Mouse (Mus musculus) midbrain, embryonic 15.5 days (tissue): ENCODE measurements around the gene Kmt2b. TPM values are rescaled to one million over a fixed set of nuclear protein-coding genes. Genes with fewer than 3 reads are reported as not detected.

Experiments used
- ATAC-seq: fragments of 200-750 bp; cut with Nextera tagmentation; replicated peaks from 2 replicates; pipeline ENCODE4 v1.8.0; 2017; ENCODE audit warnings: moderate TSS enrichment
- H3K27ac ChIP-seq: fragments of 300-500 bp; sonication (generic); 2 replicates; pipeline ENCODE4 v1.5.1; 2015; ENCODE audit warnings: mild to moderate bottlenecking, inconsistent platforms
- H3K27me3 ChIP-seq: fragments of 300-500 bp; sonication (generic); replicated peaks from 2 replicates; pipeline ENCODE4 v1.6.1; 2015; ENCODE audit warnings: inconsistent platforms
- H3K36me3 ChIP-seq: fragments of 300-500 bp; sonication (generic); replicated peaks from 2 replicates; pipeline ENCODE4 v1.6.1; 2015; ENCODE audit warnings: inconsistent platforms
- H3K4me1 ChIP-seq: fragments of 300-500 bp; sonication (generic); 2 replicates; pipeline ENCODE4 v1.6.1; 2015; ENCODE audit warnings: inconsistent platforms
- H3K4me2 ChIP-seq: fragments of 300-500 bp; sonication (generic); 2 replicates; pipeline ENCODE4 v1.6.1; 2015; ENCODE audit warnings: inconsistent platforms, mild to moderate bottlenecking, moderate library complexity
- H3K4me3 ChIP-seq: fragments of 300-500 bp; sonication (generic); 2 replicates; pipeline ENCODE4 v1.5.1; 2015; ENCODE audit warnings: mild to moderate bottlenecking, inconsistent platforms
- H3K9ac ChIP-seq: fragments of 300-500 bp; sonication (generic); 2 replicates; pipeline ENCODE4 v1.6.1; 2015; ENCODE audit warnings: mild to moderate bottlenecking, inconsistent platforms
- H3K9me3 ChIP-seq: fragments of 300-500 bp; sonication (generic); 2 replicates; pipeline ENCODE4 v1.6.1; 2016; ENCODE audit warnings: inconsistent platforms
- WGBS: fragments of 180-500 bp; shearing (Covaris S2); methylation state at CpG from one replicate; pipeline ENCODE4 v1.1.7; 2015; ENCODE audit warnings: mixed read lengths; 5-methylcytosine and 5-hydroxymethylcytosine counted together
- polyA plus RNA-seq: library from polyadenylated mRNA; unstranded; fragments of >200 nt; fragmentation: Nextera tagmentation; extraction: Ambion mirVana; gene quantifications from 2 replicates; pipeline ENCODE4 v1.2.1, GENCODE M21; 2015

The Kmt2b gene
- polyA plus RNA-seq, 1 experiment from 2014 or later = 12.1 TPM

DNA sequence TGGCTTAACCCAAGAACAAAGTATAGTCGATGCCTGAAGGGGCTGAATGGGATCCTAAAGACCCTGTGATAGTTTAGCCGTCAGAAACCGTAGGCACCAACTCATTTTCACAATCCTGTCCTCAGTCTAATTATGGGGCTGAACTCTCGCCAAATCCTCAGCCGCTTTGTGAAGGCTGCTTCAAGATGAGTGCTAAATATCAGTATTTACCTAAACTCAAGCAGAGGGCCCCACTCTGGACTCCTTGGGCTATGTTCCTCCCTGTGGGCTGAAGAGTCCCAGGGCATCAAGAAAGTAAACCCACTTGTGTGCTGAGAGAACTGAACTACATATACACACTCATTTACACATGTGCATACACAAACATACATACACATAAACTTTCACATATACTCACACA, 8.3 kb upstream of the Kmt2b start:
- 76% methylated on average over 5 of the region's 5 CpGs for WGBS
- Histone ChIP-seq H3K9me3 (no peaks in the 10 kb centered on the region), H3K4me3 (no peak overlapping the region), H3K27me3 (no peaks in the 10 kb centered on the region), H3K9ac (no peak overlapping the region), H3K36me3 (no peaks in the 10 kb centered on the region), H3K4me1 (peaks cover 13% of the 10 kb centered on the region), H3K27ac (no peak overlapping the region), H3K4me2 (no peak overlapping the region)
- no peak for ATAC-seq

DNA sequence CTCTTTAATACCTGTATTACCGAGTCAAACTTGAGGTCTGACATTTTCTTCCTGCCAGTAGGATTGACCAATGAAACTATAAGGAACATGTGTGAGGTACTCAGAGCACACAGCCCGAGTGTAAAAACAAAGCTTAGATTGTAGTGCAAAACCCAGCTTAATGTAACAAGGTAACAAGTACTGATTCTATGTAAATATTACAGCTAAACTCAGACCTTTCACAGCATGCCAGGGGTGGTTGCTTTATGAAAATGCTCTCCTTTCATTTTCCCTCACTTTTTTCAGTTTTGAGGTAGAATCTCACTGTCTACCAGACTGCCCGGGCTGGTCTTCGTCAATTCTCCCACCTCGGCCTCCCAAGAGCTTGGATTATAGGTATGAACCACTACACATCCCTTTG, 7.6 kb upstream of the Kmt2b start:
- Histone ChIP-seq H3K27me3 (no peaks in the 10 kb centered on the region), H3K9me3 (no peaks in the 10 kb centered on the region), H3K9ac (no peak overlapping the region), H3K4me2 (no peak overlapping the region), H3K36me3 (no peaks in the 10 kb centered on the region), H3K27ac (no peak overlapping the region), H3K4me3 (no peak overlapping the region), H3K4me1 (peaks cover 13% of the 10 kb centered on the region)
- no peak for ATAC-seq
- 81% methylated on average over 5 of the region's 5 CpGs for WGBS

DNA sequence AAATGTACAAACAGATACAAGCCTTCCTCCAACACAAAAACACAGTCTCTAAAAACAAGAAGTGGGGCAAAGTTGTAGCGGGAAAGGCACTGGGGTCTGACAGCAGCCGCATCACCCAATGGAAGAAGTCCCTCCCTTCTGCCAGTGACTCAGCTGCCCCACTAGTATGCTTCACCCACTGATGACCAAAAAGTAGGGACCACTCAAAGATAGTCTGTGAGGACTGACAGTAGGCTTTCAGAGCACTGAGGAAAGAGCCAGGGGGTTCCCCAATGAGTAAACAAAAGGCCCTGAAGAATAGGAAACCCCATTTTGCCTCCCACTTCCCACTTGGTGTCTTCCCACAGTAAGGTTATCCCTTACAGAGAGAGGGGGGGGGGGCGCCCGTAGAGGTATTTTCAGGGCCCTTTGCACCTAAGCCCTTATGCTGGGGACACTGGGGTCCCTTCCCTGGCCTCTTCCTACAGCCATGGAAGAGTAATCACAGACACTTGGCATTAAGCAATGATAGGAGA, 6.0 kb upstream of the Kmt2b start:
- H3K4me3 ChIP-seq = no peak overlapping the region
- ATAC-seq = no peak
- no peaks in the 10 kb centered on the region for H3K36me3 ChIP-seq
- no peak overlapping the region for H3K9ac ChIP-seq
- H3K27ac ChIP-seq = no peak overlapping the region
- no peaks in the 10 kb centered on the region for H3K9me3 ChIP-seq
- 64% methylated on average over 4 of the region's 4 CpGs for WGBS
- peaks cover 5% of the 10 kb centered on the region for H3K4me1 ChIP-seq
- H3K4me2 ChIP-seq = no peak overlapping the region
- H3K27me3 ChIP-seq = no peaks in the 10 kb centered on the region

DNA sequence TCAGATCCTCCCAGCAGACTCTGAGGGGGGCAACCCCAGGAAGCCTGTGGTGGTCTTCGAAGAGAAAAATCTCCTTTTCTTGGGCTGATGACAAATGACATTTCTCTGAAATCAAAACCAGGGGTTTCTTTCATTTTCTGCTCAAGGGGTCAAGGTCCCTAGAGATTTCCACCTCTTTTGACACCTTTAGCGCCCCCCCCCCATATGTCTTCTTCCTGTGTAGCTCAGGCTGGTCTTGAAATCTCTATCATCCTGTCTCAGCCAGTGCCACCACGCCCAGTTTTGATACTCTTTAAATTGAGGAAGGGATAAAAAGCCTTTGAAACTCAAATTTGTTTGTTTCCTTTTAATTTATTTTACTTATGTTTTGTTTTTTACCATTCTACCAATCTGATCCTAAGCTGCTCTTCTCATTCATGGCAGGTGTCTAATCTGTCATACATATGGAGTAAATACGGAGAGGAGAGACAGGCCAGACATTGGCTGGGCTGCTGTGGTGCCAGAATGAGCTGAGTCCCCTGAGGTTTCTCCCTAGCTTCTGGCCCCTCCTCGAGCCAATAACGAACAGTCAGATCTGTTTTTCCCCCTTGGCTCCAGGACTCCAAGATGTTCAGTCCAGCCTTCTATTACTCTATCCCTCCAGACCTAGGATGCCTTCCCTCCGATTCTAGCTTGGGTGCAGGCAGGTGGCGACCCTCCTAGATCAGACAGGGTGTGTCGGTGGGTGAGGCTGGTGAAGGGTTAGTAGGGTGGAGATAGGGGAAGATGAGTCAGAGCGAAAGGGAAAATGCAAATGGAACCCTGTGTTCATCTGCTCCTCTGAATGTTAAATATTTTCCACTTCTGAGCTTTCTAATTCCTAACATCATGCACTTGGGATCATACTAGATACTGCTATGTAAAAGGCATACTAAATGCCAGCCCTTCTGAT, 5.3 kb upstream of the Kmt2b start:
- 64% methylated on average over 10 of the region's 10 CpGs for WGBS
- H3K4me3 ChIP-seq = no peak overlapping the region
- no peak overlapping the region for H3K4me2 ChIP-seq
- H3K27ac ChIP-seq = no peak overlapping the region
- H3K9me3 ChIP-seq = no peaks in the 10 kb centered on the region
- H3K27me3 ChIP-seq = no peaks in the 10 kb centered on the region
- H3K9ac ChIP-seq = no peak overlapping the region
- ATAC-seq = no peak
- H3K36me3 ChIP-seq = no peaks in the 10 kb centered on the region
- peaks cover 6% of the 10 kb centered on the region for H3K4me1 ChIP-seq

DNA sequence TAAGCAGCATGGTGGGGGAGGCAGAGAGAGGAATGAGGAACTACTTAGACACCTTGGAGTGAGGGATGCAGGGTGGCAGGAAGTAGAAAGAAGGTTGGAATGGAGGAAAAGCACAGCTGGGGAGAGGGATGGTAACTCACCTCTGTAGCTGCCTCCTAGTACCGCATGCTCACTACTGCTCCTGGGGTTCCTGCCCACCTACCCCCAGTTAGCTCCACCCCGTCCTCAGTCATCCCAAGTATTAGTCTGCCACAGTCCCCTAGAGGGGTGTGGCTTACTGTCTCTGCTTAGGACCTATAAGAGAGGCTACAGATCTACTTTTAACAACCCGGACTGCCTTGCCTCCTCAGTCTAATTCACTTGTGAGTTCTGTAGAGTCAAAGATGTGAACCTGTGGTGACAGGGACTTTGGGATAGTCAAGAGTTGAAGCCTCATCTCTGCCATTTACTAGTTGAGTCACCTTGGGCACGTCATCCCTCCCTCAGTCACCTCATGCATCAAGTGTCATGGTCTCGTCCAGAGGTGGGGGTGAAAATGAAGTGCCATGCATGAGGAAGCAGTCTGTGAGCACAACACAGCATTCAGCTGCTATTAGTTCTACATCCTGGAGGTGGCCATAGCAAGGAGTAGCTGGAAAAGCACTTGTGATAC, 4.4 kb upstream of the Kmt2b start:
- Histone ChIP-seq H3K4me2 (no peak overlapping the region), H3K4me3 (no peak overlapping the region), H3K27me3 (no peaks in the 10 kb centered on the region), H3K9me3 (no peaks in the 10 kb centered on the region), H3K27ac (no peak overlapping the region), H3K4me1 (peaks cover 6% of the 10 kb centered on the region), H3K9ac (no peak overlapping the region), H3K36me3 (no peaks in the 10 kb centered on the region)
- WGBS = 58% methylated on average over 5 of the region's 5 CpGs
- ATAC-seq = no peak

DNA sequence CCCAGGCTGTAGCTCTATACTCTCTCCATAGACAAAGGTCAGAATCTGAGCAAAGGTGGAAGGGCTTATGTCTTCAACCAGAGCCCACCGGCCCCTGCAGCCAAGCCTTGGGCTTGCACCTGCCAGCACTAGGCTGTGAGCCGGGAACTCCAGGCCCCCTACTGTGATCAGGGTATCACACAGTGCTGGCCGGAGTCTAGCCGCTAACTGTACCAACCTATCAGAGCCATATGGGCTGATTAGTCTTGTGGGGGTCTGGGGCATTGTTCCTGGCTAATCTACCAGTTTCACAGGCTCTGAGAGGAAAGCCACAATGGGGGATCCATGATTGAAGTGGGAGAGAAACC, 3.1 kb upstream of the Kmt2b start:
- H3K27me3 ChIP-seq = no peaks in the 10 kb centered on the region
- H3K4me2 ChIP-seq = no peak overlapping the region
- 32% methylated on average over 4 of the region's 4 CpGs for WGBS
- no peak overlapping the region for H3K4me3 ChIP-seq
- no peaks in the 10 kb centered on the region for H3K9me3 ChIP-seq
- H3K36me3 ChIP-seq = no peaks in the 10 kb centered on the region
- peaks cover 18% of the 10 kb centered on the region for H3K4me1 ChIP-seq
- ATAC-seq = no peak
- H3K9ac ChIP-seq = no peak overlapping the region
- H3K27ac ChIP-seq = no peak overlapping the region

DNA sequence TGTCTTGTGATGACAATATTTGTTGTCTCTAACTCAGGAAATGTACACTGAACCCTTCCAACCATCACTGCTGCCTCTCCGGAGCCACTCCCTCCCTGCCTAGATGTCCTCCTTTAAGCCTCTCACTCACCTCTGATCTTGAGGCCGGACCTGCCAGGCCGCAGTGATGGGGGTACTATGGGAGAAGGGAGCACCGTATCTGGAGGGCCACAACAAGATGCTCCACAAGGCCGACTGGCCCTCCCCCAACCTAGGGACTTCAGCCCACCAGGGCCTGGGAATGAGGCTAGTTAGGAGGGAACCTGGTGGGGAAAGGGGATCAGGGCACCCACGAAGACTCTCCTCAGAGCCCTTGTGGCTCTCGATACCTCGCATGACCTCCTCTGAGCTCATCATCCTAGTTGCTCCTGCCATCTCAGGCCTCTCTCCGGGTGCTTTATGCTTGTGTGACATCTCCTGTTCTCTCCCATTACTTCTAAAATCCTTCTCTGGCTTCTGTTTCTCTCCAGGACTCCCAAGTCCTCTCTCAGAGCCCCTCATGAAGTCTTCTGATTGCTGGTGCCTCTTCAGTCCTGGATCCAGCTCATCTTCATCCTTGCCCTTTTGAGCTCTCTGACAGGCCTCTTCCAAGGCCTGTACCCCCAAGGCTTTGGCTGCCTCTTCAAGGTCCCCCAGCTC, 2.5 kb upstream of the Kmt2b start:
- ATAC-seq = no peak
- no peak overlapping the region for H3K9ac ChIP-seq
- 82% methylated on average over 9 of the region's 9 CpGs for WGBS

DNA sequence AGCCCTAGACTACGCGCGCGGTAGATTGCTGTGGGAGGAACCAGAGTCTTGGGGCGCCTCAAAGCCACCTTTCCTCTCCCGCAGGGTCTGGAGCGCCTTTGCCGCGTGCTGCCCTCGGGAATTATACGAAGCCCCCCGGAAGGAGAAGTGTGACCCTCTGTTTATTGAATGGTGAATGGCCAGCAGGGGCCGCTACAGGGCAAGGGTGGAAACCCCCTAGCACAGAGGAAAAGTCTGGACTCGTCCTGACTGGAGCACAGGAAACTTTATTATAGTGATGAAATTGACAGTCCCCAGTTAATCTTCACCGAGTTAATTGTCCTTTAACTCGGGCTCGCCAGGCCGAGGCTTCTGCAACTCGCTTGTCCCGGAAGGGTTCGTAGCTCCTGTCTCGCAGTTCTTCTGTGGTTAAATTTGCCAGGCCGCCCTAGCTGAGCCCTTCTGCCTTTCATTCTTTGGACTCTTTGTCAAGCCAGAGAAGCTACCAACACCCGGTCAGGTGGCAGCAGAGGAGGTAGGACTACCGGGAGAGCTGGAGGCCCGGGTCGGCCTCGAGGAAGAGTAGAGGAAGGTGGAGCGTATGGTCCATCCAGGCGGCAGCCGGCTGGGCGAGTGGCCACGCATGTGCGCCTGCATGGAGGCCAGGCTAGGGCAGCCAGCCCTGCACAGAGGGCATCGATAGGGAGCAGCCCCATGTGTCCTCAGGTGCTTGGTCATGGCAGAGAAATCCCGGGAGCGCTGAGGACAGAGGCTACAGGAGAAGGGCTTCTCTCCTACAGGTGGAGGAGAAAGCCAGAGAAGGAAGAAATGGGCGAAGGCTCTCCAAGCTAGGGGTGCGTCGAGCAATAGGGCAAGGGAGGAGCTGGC, 1.1 kb upstream of the Kmt2b start:
- Histone ChIP-seq H3K36me3 (peaks cover 11% of the 10 kb centered on the region; the same call in 1 of the 2 replicates), H3K4me2 (peak overlapping the region; percentile 78), H3K27me3 (no peaks in the 10 kb centered on the region), H3K9me3 (no peaks in the 10 kb centered on the region), H3K4me1 (peaks cover 21% of the 10 kb centered on the region), H3K9ac (peak overlapping the region; percentile 83), H3K27ac (peak overlapping the region; percentile 90), H3K4me3 (peak overlapping the region; percentile 57)
- 32% methylated on average over 40 of the region's 40 CpGs for WGBS
- peak; percentile 66 for ATAC-seq

More for the DNA sequence above, 2.5 kb upstream of the Kmt2b start:
- H3K4me2 ChIP-seq = no peak overlapping the region
- H3K27ac ChIP-seq = no peak overlapping the region
- peaks cover 21% of the 10 kb centered on the region for H3K4me1 ChIP-seq
- no peaks in the 10 kb centered on the region for H3K36me3 ChIP-seq
- H3K27me3 ChIP-seq = no peaks in the 10 kb centered on the region
- H3K9me3 ChIP-seq = no peaks in the 10 kb centered on the region
- H3K4me3 ChIP-seq = no peak overlapping the region

DNA sequence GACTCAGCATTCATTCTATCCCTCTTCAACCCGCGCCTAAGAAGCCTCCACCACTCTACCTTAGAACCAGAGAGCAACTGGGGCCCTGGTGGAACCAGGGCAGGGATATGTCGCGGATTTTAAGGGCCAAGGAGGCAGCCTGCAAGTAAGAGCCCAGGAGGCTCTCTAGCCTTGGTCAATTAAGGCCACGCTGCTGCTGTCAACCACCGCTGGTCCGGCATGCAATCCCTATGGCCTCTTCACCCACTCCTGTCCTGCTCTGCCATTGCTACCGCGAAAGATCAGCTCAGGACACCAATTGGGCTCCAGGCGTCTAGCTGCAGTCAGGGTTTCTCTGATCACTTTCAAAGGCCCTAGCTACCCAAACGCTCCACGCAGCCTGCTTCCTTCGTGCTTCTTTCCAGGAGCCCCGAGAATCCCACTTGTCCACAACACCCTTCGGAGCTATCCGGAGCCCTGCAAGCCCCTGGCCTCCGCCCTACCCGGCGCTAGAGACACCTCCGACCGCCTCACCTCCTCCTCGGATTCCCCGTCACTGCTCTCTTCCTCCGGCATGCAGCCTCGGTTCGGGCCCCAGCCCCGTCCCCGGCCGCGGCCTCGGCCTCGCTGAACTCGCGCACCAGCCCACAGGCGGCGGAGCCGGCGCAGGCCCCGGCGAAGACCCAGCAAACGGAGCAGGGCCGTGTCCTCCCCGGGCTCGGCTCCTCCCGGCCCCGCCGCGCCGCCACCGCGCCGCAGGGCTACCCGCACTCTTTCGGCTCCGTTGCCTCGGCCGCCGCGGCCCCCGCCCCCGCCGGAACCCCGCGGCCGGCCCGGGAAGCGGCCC, 471 bp downstream of the Kmt2b start:
- no peaks in the 10 kb centered on the region for H3K27me3 ChIP-seq
- peak; percentile 62 for ATAC-seq
- peaks cover 21% of the 10 kb centered on the region for H3K4me1 ChIP-seq
- peaks cover 25% of the 10 kb centered on the region; the same call in 1 of the 2 replicates for H3K36me3 ChIP-seq
- under 1% methylated on average over 62 of the region's 67 CpGs for WGBS
- H3K27ac ChIP-seq = peak overlapping the region; percentile 90
- peak overlapping the region; percentile 57 for H3K4me3 ChIP-seq
- H3K9me3 ChIP-seq = no peaks in the 10 kb centered on the region
- H3K9ac ChIP-seq = peak overlapping the region; percentile 83
- peak overlapping the region; percentile 86 for H3K4me2 ChIP-seq

DNA sequence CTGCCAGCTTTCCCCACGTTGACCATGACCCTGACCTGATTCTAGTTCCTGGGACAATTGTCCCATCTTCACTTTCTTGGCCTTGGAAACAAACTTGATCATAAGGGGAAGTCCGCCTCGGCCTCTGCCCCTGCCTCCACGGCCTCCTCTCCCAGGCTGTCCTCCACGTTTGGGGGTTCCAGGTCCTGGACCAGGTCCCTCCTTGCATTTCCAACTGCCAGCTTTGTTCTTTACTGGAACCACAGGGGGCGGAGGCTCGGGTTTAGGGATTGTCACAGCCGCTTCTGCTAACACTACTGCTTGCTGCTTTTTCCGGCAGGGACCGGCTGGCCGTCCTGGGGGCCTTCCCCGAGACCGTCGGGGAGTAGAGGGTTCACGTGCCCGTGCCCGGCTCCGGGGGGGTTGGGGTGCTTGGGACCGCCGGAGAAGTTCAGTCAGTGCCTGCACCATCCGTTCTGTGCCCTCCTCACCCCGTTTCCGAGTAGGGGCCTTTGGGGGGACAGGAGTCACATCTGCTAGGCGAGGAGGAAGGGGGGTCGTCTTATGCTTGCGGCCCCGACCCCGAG, 2.0 kb downstream of the Kmt2b start:
- Histone ChIP-seq H3K4me1 (peaks cover 21% of the 10 kb centered on the region), H3K9ac (no peak overlapping the region), H3K4me2 (peak overlapping the region; percentile 86), H3K9me3 (no peaks in the 10 kb centered on the region), H3K36me3 (peaks cover 38% of the 10 kb centered on the region), H3K4me3 (peak overlapping the region; percentile 57; the same call in 1 of the 2 replicates), H3K27ac (no peak overlapping the region), H3K27me3 (no peaks in the 10 kb centered on the region)
- no peak for ATAC-seq
- WGBS = 90% methylated on average over 28 of the region's 28 CpGs

DNA sequence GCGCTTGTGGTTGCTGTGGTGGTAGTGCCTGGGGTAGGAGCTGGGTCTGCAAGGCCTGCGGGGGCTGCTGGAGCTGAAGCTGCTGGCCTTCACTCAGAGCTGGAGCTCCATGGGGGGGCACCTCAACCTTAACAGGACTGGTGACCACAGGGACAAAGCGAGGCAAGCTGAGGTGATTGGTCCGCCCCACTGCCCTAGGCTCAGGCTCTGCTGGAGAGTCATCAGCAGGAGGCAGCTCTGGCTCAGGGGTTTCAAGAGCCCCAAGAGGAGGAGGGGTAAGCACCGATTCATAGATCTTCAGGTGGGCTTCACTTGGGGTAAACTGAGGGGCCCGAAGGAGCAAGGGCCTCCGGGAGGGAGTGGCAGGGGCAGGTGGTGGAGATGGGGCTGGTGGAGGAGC, 3.4 kb downstream of the Kmt2b start:
- Histone ChIP-seq H3K27ac (no peak overlapping the region), H3K4me2 (no peak overlapping the region), H3K4me1 (peaks cover 21% of the 10 kb centered on the region), H3K9ac (no peak overlapping the region), H3K36me3 (peaks cover 50% of the 10 kb centered on the region), H3K27me3 (no peaks in the 10 kb centered on the region), H3K9me3 (no peaks in the 10 kb centered on the region), H3K4me3 (no peak overlapping the region)
- no peak for ATAC-seq
- 96% methylated on average over 7 of the region's 7 CpGs for WGBS
